Mouse (Mus musculus) kidney, embryonic 14.5 days (tissue): Measurements from ENCODE around the gene Des. TPM values are rescaled to one million over a fixed set of nuclear protein-coding genes. Genes with fewer than 3 reads are reported as not detected.

ENCODE experiments used
- ATAC-seq: fragments of 200-750 bp; cut with Nextera tagmentation; 2 replicates; pipeline ENCODE4 v1.8.0; 2017; ENCODE audit warnings: moderate number of reproducible peaks, mild to moderate bottlenecking, moderate TSS enrichment, moderate library complexity; ENCODE audit not compliant: low FRiP score, low TSS enrichment
- H3K27ac ChIP-seq: fragments of 300-500 bp; sonication (generic); 2 replicates; pipeline ENCODE4 v1.5.1; 2014; ENCODE audit warnings: low read depth, mild to moderate bottlenecking, low read length, moderate library complexity, mixed read lengths
- H3K27me3 ChIP-seq: fragments of 300-500 bp; sonication (generic); 2 replicates; pipeline ENCODE4 v1.6.1; 2014; ENCODE audit warnings: mild to moderate bottlenecking, low read length; ENCODE audit not compliant: control insufficient read depth, insufficient read depth
- H3K36me3 ChIP-seq: fragments of 300-500 bp; sonication (generic); 2 replicates; pipeline ENCODE4 v1.6.1; 2014; ENCODE audit warnings: low read length, mixed read lengths; ENCODE audit not compliant: control insufficient read depth, insufficient read depth
- H3K4me1 ChIP-seq: fragments of 300-500 bp; sonication (generic); 2 replicates; pipeline ENCODE4 v1.6.1; 2014; ENCODE audit warnings: low read length, mixed read lengths; ENCODE audit not compliant: control insufficient read depth, insufficient read depth
- H3K4me2 ChIP-seq: fragments of 300-500 bp; sonication (generic); replicated peaks from 2 replicates; pipeline ENCODE4 v1.6.1; 2014; ENCODE audit warnings: low read depth, mild to moderate bottlenecking, low read length
- H3K4me3 ChIP-seq: fragments of 300-500 bp; sonication (generic); 2 replicates; pipeline ENCODE4 v1.5.1; 2014; ENCODE audit warnings: mild to moderate bottlenecking, low read length
- H3K9ac ChIP-seq: fragments of 300-500 bp; sonication (generic); 2 replicates; pipeline ENCODE4 v1.6.1; 2014; ENCODE audit warnings: low read depth, mild to moderate bottlenecking, low read length, moderate library complexity
- H3K9me3 ChIP-seq: fragments of 300-500 bp; sonication (generic); 2 replicates; pipeline ENCODE4 v1.6.1; 2016; ENCODE audit warnings: low read length; ENCODE audit not compliant: control insufficient read depth
- WGBS: fragments of 180-500 bp; shearing (Covaris S2); extraction: QIAGEN DNeasy Blood & Tissue Kit; methylation state at CpG from one replicate; pipeline ENCODE4 v1.1.7; 2014; 5-methylcytosine and 5-hydroxymethylcytosine counted together
- polyA plus RNA-seq: library from polyadenylated mRNA; unstranded; fragments of >200 nt; fragmentation: Nextera tagmentation; extraction: Ambion mirVana; gene quantifications from 2 replicates; pipeline ENCODE4 v1.2.1, GENCODE M21; 2014

Gene Des
- polyA plus RNA-seq, 1 experiment from 2014 or later = 41.5 TPM

DNA sequence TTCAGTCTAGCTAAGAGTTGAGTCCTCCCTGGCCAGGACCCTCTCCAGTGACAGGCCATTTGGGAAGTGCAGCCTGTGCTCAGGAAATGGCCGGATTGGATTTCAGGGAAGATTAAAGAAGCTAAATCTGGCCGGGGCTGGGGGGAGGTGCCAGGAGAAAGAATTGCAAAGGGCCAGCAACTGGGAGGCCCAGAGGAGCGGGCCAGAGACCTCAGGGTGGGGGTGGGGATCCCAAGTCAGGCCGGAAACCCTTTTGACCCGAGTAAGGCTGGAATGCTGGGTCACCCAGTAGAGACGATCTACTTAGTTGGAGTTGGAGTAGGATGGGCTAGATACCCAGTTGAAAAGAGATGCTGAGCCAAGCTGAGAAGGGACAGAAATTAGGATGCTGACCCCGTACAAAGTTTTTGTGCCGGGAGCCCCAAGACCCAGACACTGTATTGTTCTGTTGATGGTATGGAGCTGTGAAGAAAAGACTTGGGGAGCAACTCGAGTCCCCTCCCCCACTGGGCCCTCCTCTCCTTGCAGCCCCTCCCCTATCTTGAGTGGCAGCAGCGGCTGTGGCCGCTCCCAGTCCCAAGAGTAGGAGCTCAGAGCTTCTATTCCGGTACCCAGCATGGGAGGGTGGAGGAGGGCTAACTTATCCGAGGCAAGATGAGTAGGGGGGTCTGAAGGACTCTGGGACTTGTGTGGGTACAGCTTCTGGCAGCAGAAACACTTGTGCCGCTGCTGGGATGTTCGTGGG is 15.7 kb upstream of the Des start:
- Histone ChIP-seq H3K4me1 (peaks cover 41% of the 10 kb centered on the region), H3K9ac (peak overlapping the region; percentile 35; the same call in 1 of the 2 replicates), H3K27me3 (no peaks in the 10 kb centered on the region), H3K4me2 (peak overlapping the region; percentile 25), H3K36me3 (no peaks in the 10 kb centered on the region), H3K9me3 (no peaks in the 10 kb centered on the region), H3K4me3 (no peak overlapping the region), H3K27ac (peak overlapping the region; percentile 77)
- peak; percentile 74 for ATAC-seq
- WGBS = 3% methylated on average over 15 of the region's 15 CpGs

DNA sequence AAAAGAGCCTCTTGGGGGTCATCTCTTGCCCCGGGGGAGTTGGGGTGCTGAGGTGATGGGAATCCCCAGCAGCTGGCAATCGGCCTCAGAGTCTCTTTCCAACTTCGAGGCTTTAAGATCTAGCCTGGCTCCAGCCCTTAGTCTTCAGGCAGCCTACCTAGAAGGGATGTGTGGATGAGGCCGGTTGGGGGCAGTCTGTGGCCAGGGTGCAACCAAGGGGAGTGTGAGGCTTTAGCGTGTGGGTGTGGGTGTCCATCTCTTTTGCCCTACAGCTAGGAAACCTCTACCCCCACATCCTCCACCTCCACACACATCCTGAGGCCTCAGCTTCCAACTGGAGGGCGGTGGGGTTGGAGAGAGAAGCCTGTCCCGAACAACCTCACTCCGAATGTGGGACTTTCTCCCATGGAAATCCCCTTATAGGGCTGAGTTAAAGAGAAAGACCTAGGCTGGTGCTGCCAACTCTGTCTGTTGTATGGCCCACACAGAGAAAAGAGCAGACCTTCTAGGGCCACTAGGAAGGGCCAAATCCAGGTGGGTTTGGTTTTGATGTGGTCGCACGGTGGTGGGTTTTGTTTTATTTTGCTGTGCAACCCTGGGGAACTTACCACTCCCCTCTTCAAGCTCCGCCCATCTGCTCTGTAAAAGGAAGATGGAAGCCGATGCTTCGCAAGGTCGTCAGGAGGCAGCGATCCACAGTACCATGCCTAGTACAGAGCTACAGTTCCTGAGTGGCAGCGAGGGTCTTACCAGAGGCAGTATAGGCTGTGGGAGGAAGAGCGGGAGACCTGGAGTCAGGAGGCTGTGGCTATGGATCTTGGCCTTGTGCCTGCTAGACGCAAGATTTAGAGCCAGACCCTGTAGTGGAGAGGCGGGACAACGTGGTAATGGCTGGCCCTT is 14.8 kb upstream of the Des start:
- Histone ChIP-seq H3K27me3 (no peaks in the 10 kb centered on the region), H3K27ac (peak overlapping the region; percentile 77), H3K4me1 (peaks cover 38% of the 10 kb centered on the region), H3K36me3 (no peaks in the 10 kb centered on the region), H3K4me2 (peak overlapping the region; percentile 31), H3K4me3 (no peak overlapping the region; the same call in 1 of the 2 replicates), H3K9ac (peak overlapping the region; percentile 35; the same call in 1 of the 2 replicates), H3K9me3 (no peaks in the 10 kb centered on the region)
- ATAC-seq = peak; percentile 14
- WGBS = 9% methylated on average over 20 of the region's 20 CpGs

DNA sequence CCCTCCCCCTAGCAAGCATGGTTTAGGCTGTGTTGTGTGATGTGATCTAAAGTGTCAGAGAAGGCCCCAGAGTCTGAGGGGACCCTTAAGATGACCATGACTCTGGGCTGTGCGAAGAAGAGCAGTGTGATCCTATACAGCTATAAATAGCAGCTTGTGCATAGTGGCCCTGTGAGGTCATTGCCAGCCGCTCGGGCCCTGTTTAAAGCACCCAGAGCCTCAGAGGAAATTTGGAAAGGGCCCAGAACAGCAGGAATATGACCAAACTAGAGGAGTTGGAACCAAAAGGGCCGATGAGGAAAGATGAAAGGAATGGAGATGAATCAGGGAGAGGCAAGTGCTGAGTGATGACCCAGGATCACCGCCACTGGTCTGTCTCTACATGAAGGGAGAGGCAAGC is 12.8 kb upstream of the Des start:
- no peaks in the 10 kb centered on the region for H3K36me3 ChIP-seq
- no peaks in the 10 kb centered on the region for H3K9me3 ChIP-seq
- ATAC-seq = no peak
- H3K9ac ChIP-seq = no peak overlapping the region
- WGBS = 73% methylated on average over 5 of the region's 5 CpGs
- H3K4me1 ChIP-seq = peaks cover 38% of the 10 kb centered on the region
- no peak overlapping the region for H3K4me2 ChIP-seq
- H3K27me3 ChIP-seq = no peaks in the 10 kb centered on the region
- H3K27ac ChIP-seq = no peak overlapping the region
- H3K4me3 ChIP-seq = no peak overlapping the region

DNA sequence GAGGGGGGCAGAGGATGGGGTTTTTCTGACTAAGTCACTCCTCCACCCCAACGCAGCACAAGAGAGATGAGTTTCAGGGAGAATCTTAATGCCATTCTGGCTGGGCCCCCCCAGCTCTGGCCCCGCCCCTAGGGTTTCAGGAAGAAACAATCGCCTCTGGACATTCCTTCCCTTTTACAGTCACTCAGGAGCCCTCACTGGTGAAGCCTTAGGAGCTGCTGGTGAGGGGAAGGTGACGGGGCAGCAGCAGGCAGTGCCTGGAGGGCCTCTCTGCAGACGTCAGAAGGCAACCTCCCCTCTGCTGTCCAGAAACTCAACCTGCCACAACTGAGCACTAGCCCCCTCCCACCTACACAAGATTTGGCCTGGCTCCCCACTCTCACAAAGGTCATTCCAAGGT is 10.9 kb upstream of the Des start:
- no peak overlapping the region for H3K27ac ChIP-seq
- 30% methylated on average over 5 of the region's 5 CpGs for WGBS
- no peak for ATAC-seq
- no peaks in the 10 kb centered on the region for H3K27me3 ChIP-seq
- H3K36me3 ChIP-seq = no peaks in the 10 kb centered on the region
- no peak overlapping the region for H3K9ac ChIP-seq
- no peak overlapping the region for H3K4me2 ChIP-seq
- H3K4me1 ChIP-seq = peaks cover 24% of the 10 kb centered on the region
- H3K9me3 ChIP-seq = no peaks in the 10 kb centered on the region
- no peak overlapping the region for H3K4me3 ChIP-seq

DNA sequence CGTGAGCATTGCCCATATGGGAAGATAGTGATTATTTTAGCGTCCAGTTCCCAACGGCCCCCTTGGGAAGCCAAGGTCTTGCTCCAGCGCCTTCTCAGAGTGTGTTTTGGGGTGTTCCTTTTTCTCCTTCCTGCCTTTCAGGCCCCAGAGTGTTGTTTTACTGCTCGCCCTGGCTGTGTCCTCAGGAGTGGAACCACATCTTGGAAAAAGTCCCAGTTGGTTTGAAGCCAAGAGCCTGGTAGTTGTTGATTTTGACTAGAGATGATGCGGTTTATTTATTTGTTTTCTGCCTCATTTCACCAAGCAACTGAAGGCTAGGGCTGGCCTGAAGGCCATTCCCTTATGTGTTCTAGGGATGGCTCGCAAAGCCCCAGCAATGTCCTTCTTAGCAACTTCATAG is 2.9 kb upstream of the Des start:
- ATAC-seq = no peak
- Histone ChIP-seq H3K4me2 (no peak overlapping the region), H3K27me3 (peaks cover 5% of the 10 kb centered on the region; the same call in 1 of the 2 replicates), H3K36me3 (no peaks in the 10 kb centered on the region), H3K9ac (no peak overlapping the region), H3K9me3 (no peaks in the 10 kb centered on the region), H3K27ac (no peak overlapping the region), H3K4me1 (peaks cover 22% of the 10 kb centered on the region), H3K4me3 (no peak overlapping the region)
- 63% methylated on average over 7 of the region's 7 CpGs for WGBS

DNA sequence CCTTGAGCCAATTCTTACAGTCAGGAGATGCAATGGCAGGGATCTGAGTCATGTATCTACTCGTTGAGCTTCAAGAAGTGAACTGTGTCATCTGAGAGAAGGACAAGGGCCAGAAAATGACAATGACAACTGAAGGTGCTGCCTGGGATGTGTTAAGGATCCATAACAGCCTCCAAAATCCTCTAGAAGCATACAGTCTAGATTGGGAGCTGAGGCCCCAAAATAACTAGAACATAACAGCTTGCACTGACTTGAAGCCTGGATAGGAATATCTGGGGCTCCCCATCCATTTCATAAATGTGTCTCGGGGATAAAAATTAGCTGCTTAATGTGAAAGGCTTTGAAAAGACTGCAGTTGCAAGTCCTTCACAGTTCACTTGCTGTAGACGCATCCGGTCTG is 2.1 kb upstream of the Des start:
- Histone ChIP-seq H3K4me3 (no peak overlapping the region), H3K27me3 (peaks cover 5% of the 10 kb centered on the region; the same call in 1 of the 2 replicates), H3K4me1 (peaks cover 22% of the 10 kb centered on the region), H3K27ac (no peak overlapping the region), H3K9ac (no peak overlapping the region), H3K9me3 (no peaks in the 10 kb centered on the region), H3K4me2 (no peak overlapping the region), H3K36me3 (no peaks in the 10 kb centered on the region)
- 52% methylated on average over 4 of the region's 4 CpGs for WGBS
- ATAC-seq = no peak

DNA sequence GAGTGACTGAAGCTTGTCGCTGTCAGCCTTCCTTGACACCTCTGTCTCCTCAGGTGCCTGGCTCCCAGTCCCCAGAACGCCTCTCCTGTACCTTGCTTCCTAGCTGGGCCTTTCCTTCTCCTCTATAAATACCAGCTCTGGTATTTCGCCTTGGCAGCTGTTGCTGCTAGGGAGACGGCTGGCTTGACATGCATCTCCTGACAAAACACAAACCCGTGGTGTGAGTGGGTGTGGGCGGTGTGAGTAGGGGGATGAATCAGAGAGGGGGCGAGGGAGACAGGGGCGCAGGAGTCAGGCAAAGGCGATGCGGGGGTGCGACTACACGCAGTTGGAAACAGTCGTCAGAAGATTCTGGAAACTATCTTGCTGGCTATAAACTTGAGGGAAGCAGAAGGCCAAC is 783 bp upstream of the Des start:
- WGBS = 37% methylated on average over 13 of the region's 13 CpGs
- ATAC-seq = no peak
- no peaks in the 10 kb centered on the region for H3K36me3 ChIP-seq
- peaks cover 5% of the 10 kb centered on the region; the same call in 1 of the 2 replicates for H3K27me3 ChIP-seq
- H3K9ac ChIP-seq = no peak overlapping the region
- no peaks in the 10 kb centered on the region for H3K9me3 ChIP-seq
- H3K4me3 ChIP-seq = no peak overlapping the region
- H3K27ac ChIP-seq = peak overlapping the region; percentile 32; the same call in 1 of the 2 replicates
- H3K4me2 ChIP-seq = no peak overlapping the region
- H3K4me1 ChIP-seq = peaks cover 22% of the 10 kb centered on the region

DNA sequence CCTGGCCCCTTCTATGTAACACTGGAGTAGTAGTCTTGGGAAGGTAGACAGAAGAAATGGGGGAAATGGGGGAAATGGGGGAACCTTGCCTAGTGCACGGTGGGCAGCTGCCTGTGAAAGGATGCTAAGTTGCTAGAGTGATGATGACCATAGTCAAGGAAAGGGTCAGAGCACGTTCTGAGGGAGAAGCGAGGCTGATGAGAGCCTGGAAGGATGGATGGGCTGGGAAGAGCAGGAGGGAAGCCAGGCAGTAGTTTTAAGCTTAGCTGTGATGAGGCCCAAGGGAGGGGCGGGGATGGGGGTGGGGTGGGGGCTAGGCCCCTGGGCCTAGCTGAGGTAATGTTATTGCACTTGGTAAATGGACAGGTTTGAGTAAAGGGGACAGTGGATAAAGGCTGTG is 994 bp downstream of the Des start:
- WGBS = 39% methylated on average over 4 of the region's 4 CpGs
- Histone ChIP-seq H3K4me3 (peak overlapping the region; percentile 39), H3K4me2 (peak overlapping the region; percentile 59), H3K27ac (no peak overlapping the region), H3K9ac (no peak overlapping the region), H3K4me1 (peaks cover 22% of the 10 kb centered on the region), H3K27me3 (peaks cover 5% of the 10 kb centered on the region; the same call in 1 of the 2 replicates), H3K36me3 (no peaks in the 10 kb centered on the region), H3K9me3 (no peaks in the 10 kb centered on the region)
- no peak for ATAC-seq

DNA sequence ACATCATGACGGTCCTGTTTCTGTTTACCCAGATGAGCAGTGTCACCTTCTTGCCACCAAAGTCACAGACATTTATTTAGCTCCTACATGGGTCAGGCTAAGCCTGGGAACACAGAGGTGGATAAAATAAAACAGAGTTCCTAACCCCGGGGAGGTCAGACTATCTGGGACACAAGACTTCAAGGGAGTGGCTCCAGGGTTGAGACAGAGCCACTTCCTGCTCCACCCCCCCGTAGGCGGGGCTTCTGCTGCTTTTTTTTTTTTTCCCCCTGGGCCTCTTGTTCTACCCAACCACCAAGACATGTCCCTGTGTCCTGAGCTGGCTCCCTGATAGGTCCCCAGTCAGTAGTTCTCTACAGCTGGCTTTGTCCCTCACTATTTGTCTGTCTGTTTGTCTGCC is 1.6 kb downstream of the Des start:
- Histone ChIP-seq H3K9ac (no peak overlapping the region), H3K27ac (no peak overlapping the region), H3K4me2 (peak overlapping the region; percentile 59; the same call in 1 of the 2 replicates), H3K4me1 (peaks cover 22% of the 10 kb centered on the region), H3K4me3 (no peak overlapping the region; the same call in 1 of the 2 replicates), H3K9me3 (no peaks in the 10 kb centered on the region), H3K36me3 (no peaks in the 10 kb centered on the region), H3K27me3 (peaks cover 5% of the 10 kb centered on the region; the same call in 1 of the 2 replicates)
- WGBS = 35% methylated on average over 4 of the region's 4 CpGs
- no peak for ATAC-seq
